Mouse (Mus musculus): Measurements from ENCODE around the gene Lsm4.

Gene Lsm4

GRCm38 (mm10) chr8:70649324-70649723 is 23.7 kb upstream of the Lsm4 start:
- no peak for ATAC-seq (ENCODE audit: low TSS enrichment)

DNA sequence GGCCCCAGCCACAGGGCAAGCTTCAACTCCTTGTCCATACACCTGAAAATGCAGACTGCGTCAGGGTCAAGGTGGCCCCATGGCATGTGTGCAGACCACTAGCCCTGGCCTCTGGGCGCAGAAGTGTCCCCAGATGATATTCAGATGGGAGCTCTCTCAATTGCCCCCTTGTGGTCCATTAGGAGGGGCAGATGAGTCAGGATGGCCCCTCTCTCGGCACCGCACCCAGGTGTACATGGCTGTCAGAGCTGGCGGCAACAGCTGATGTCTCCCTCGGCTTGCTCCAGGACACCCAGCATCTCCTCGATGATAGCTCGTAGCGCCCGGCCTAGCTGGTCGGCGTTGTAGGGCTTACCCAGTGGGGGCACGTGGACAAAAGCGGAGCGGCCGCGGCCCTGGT is 22.7 kb upstream of the Lsm4 start:
- ATAC-seq (ENCODE audit: low TSS enrichment), result no peak

- ATAC-seq (ENCODE audit: low TSS enrichment), result no peak
Observed at GRCm38 (mm10) chr8:70653226-70653625, 19.8 kb upstream of the Lsm4 start.

DNA sequence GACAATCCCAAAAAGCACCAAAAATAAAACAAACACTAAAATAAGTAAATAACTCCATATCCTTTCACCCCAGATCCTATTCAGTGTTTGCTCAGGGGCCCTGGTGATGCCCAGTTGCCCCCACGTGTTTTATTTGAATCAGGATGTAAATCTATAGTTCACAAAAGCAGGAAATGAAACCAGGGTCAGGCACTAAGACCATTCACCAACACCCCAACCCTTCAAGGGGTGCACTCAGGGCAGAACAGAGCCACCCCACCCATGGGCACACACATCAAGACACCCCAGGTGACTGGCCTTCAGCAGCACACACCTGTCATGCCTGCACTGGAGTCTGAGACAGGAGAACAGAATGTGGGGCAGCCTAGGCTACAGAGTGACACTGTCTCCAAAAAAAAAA is 18.9 kb upstream of the Lsm4 start:
- no peak for ATAC-seq (ENCODE audit: low TSS enrichment)

DNA sequence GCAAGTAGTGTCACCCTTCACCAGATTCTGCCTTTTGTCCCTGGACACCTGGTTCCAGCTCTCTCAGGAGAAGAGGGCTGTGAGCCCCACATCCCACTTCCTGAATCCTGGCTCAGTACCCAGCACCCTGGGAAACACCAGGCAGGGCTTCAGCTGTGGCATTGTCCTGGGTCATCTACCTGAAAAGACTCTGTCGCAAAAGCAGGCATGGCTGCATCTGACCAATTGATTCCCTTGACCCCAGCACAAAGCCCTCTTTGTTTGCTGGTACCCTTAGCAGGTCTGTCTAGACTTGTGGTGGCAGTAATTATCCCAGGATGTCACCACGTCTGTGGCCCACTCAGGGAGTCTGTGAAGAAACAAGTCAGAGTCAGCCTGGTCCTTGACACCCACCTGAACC is 17.6 kb upstream of the Lsm4 start:
- no peak for ATAC-seq (ENCODE audit: low TSS enrichment)

- ATAC-seq (ENCODE audit: low TSS enrichment), result no peak
Observed at GRCm38 (mm10) chr8:70656193-70656790, 16.8 kb upstream of the Lsm4 start.

- no peak for ATAC-seq (ENCODE audit: low TSS enrichment)
Observed at GRCm38 (mm10) chr8:70657214-70657613, 15.8 kb upstream of the Lsm4 start.

DNA sequence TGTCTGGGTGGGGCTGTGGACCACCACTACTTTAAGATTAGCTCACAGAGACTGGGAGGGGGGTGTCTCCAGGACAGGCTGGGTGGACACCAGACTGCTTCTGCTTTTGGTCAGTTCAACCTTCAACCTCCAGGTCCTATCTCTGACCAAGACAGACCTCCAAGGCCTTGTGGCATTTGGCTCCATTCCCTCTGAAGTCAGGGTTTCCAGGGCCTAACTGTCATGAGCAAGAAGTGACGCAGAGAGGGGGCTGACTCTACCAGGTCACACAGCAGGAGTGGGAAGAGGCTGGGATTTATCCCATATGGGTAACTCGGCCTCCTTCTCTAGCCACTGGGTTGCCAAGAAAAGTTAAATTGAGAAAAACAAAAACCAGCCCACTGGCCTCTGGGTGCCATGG is 15.3 kb upstream of the Lsm4 start:
- ATAC-seq (ENCODE audit: low TSS enrichment), result no peak

DNA sequence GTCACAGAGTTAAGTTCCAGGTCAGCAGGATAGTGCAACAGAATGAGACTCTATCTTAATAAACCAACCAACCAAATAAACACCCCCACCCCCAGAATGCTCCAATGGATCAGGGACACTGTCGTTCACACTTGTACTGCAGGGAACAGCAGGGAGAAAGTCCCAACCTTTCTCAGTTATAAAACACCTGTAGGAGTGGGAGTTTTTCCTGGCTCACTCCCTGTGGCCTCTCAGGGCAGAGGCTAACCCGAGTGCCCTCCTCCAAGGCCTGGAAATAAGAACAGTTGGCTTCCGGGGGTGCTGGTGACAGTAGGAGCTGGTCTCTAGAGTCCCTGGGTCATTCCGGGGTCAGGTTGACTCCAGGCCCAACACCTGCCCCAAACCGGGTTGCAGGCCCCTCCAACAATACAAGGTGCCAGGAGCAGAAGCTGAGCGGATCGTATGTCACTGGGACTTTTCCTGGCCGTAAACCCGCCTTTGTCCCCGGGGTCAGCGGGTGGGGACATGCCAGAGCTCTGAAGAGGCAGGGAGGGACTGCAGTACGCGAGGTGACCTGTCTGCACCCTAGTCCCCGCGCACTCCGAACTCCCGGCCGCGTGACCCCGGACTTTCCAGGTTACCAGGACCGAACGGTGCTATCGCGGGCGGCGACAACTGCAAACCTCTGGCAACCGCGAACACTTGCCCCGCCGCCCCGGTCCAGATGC is 14.0 kb upstream of the Lsm4 start:
- no peak for ATAC-seq (ENCODE audit: low TSS enrichment)

DNA sequence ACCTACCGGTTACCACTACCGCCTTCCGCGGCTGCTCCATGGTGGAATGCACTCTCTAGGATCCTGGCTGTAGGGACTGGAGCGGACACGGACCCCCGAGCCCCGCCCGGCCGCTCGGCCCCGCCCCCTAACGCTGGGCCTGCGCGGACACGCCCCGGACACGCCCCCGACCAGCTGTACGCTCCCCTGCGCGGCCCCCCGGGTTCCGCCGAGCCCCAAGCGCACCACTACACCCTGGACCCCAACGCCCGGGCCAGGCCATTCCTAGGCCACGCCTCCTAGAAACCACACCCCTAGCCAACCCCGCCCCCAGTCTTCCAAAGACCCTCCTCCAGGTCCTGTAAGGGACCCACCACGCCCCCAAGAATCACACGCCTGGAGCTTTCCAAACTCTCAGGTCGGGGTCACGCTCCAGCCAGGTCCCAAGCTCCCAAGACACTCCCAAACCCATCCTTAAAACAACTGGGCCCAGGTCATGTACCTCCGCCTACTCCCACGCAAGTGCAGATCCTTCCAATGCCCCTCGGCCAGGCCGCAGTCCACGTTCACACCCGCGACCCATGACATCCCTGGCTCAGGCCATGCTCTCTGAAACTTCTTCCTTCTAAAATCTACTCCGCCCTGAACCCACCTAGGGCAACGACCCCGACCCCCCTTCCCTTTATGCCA is 13.3 kb upstream of the Lsm4 start:
- peak; percentile 79 for ATAC-seq (ENCODE audit: low TSS enrichment)

DNA sequence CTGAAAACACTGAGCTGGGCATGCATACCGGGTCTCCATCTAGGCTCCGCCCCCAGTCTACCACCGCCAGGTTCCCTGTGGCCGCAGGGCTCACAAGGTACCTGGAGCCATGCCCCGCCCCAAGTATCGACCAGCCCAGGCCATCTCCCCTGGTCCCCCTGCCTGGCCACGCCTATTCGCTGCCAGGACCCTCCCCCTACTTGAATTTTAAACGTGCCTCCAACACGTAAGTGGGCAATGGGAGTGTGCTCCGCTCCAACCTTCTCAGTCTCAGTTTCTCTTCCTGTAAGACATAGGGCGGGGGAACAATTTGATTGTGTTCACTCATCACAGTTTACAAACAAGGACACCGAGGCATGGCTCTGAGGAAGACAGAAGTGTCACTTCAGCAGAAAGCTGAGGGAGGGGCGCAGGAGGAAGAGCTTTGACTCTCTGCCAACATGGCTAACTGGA is 12.7 kb upstream of the Lsm4 start, which contains the start of gene Pgpep1:
Gene Pgpep1 (minus strand): TSS at position 116 of the 453 bp plus-strand sequence.
- peak; percentile 7; the same call in 1 of the 2 replicates for ATAC-seq (ENCODE audit: low TSS enrichment)

GRCm38 (mm10) chr8:70663691-70664090 is 9.4 kb upstream of the Lsm4 start:
- no peak for ATAC-seq (ENCODE audit: low TSS enrichment)

- ATAC-seq (ENCODE audit: low TSS enrichment), result no peak
Observed at GRCm38 (mm10) chr8:70664631-70665030, 8.4 kb upstream of the Lsm4 start.

DNA sequence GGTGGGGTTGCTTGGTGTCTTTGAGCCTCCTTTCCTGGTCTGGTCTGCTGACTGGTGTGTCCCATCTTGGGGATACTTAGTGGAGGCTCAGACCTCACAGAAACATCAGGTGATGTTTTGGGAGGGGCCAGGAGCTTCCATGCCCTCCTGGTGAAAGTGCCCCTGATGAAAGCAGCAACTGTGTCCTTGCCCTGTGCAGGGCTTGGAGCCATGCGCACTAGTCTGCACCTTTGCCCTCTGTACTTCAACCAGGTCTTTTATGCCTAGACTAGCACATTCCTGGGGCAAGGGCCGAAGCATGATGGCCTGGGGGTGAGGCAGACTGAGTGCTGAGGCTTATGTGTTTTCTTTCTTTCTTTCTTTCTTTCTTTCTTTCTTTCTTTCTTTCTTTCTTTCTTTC is 7.4 kb upstream of the Lsm4 start:
- no peak for ATAC-seq (ENCODE audit: low TSS enrichment)

GRCm38 (mm10) chr8:70667071-70667470 is 6.0 kb upstream of the Lsm4 start:
- ATAC-seq (ENCODE audit: low TSS enrichment), result peak; percentile 87

GRCm38 (mm10) chr8:70671615-70672324 is 1.3 kb upstream of the Lsm4 start:
- no peak for ATAC-seq (ENCODE audit: low TSS enrichment)

- no peak for ATAC-seq (ENCODE audit: low TSS enrichment)
Observed at GRCm38 (mm10) chr8:70672325-70673078, 546 bp upstream of the Lsm4 start.

- ATAC-seq (ENCODE audit: low TSS enrichment), result no peak
Observed at GRCm38 (mm10) chr8:70674109-70674508, 1.1 kb downstream of the Lsm4 start.

- no peak for ATAC-seq (ENCODE audit: low TSS enrichment)
Observed at GRCm38 (mm10) chr8:70674716-70675115, 1.7 kb downstream of the Lsm4 start.

DNA sequence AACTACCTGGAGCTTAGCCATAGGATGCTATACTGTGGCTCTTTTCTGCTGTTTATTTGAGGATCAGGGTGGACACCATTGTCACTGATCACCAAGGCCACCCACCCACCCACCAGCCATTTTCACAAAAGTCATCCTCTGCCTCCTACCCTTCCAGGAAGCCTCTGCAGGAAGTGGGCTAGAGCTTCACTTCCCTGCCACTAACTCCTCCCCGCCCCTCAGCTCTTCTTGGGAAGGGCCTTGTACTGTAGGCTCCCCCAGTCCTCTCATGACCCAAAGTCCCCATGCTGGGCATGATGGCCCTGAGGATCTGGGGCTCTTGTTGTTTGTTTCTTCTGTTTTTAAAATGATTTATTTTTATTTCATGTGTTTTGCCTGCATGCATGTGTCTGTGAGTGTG is 2.3 kb downstream of the Lsm4 start:
- ATAC-seq (ENCODE audit: low TSS enrichment), result no peak

- no peak for ATAC-seq (ENCODE audit: low TSS enrichment)
Observed at GRCm38 (mm10) chr8:70677451-70678080, 4.5 kb downstream of the Lsm4 start.
